Mouse (Mus musculus): Measurements from ENCODE around the gene Gm11099.

DNA sequence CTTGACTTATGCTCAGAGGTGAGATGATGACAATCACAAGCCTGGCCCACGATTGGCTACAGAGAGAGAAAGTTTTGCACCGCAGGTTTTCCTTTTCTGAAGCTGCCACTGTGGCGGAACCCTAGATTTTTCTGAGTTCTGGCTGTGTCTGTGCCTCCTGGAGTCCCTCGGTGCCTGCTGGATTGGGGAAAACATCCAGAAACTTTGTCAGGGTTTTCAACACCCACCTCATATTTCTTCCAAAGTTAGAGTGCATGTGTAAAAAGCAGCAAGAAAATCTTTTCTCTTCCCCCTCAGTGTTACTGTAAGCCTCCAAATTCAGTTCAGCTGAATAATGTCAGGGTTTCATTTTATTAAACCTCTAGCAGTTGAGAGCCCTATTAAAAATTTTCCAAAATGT is 82.1 kb downstream of the Gm11099 start:
- TF ChIP-seq POLR2A (IDR thresholded peaks at IDR 0.05; ENCODE audit: borderline replicate concordance, extremely low read depth, low read depth, low read length) (no peak), CTCF (IDR thresholded peaks at IDR 0.05; ENCODE audit: insufficient read depth, low read length) (no peak)
